Mouse (Mus musculus) C2C12 (cell line): Measurements from ENCODE around the gene Bco1. TPM values are rescaled to one million over a fixed set of nuclear protein-coding genes. Genes with fewer than 3 reads are reported as not detected.

Experiments used
- H3K27me3 ChIP-seq: one replicate; pipeline ENCODE4 v1.6.1; 2011; ENCODE audit not compliant: control insufficient read depth, insufficient read depth, insufficient read length
- H3K36me3 ChIP-seq: one replicate; pipeline ENCODE4 v1.6.1; 2011; ENCODE audit not compliant: control insufficient read depth, insufficient read depth
- H3K4me3 ChIP-seq: one replicate; pipeline ENCODE4 v1.5.1; 2011; ENCODE audit warnings: mild to moderate bottlenecking, control low read depth; ENCODE audit not compliant: poor library complexity, insufficient read depth, severe bottlenecking
- H3K79me2 ChIP-seq: one replicate; pipeline ENCODE4 v1.6.1; 2011; ENCODE audit not compliant: control insufficient read depth, insufficient read depth
- H3K79me3 ChIP-seq: one replicate; pipeline ENCODE4 v1.6.1; 2011; ENCODE audit warnings: low read depth, control low read depth
- H3ac ChIP-seq: one replicate; pipeline ENCODE3; 2011; ENCODE audit warnings: low read depth; ENCODE audit not compliant: control insufficient read depth, insufficient read length
- CEBPB ChIP-seq: IDR thresholded peaks from one replicate; pipeline ENCODE4 v1.6.1; 2011; ENCODE audit warnings: low read depth, mild to moderate bottlenecking, control low read depth, moderate library complexity
- CTCF ChIP-seq: IDR thresholded peaks from one replicate; pipeline ENCODE4 v1.5.1; 2011; ENCODE audit not compliant: control insufficient read depth, insufficient read depth, insufficient read length
- FOSL1 ChIP-seq: IDR thresholded peaks from one replicate; pipeline ENCODE4 v1.8.0; 2011; ENCODE audit warnings: mild to moderate bottlenecking, low read length; ENCODE audit not compliant: poor library complexity, insufficient read depth, severe bottlenecking
- MAX ChIP-seq: IDR thresholded peaks from one replicate; pipeline ENCODE4 v1.6.1; 2011; ENCODE audit warnings: mild to moderate bottlenecking, control low read depth
- MYOD1 ChIP-seq: IDR thresholded peaks from one replicate; pipeline ENCODE4 v1.6.1; 2011; ENCODE audit warnings: low read depth; ENCODE audit not compliant: control insufficient read depth, insufficient read length
- MYOG ChIP-seq: IDR thresholded peaks from one replicate; pipeline ENCODE4 v1.6.1; 2011; ENCODE audit not compliant: control insufficient read depth, insufficient read length; ENCODE audit errors: extremely low read depth
- USF1 ChIP-seq: IDR thresholded peaks from one replicate; pipeline ENCODE4 v1.6.1; 2011; ENCODE audit warnings: low read depth, mild to moderate bottlenecking, control low read depth, moderate library complexity
- polyA plus RNA-seq: library from polyadenylated mRNA; unstranded; fragments of >200 nt; fragmentation: generic; extraction: Trizol; gene quantifications from one replicate; pipeline ENCODE4 v1.2.1, GENCODE M21; 2012; ENCODE audit warnings: missing spikeins

The Bco1 gene
- polyA plus RNA-seq, 1 experiment, result not detected

DNA sequence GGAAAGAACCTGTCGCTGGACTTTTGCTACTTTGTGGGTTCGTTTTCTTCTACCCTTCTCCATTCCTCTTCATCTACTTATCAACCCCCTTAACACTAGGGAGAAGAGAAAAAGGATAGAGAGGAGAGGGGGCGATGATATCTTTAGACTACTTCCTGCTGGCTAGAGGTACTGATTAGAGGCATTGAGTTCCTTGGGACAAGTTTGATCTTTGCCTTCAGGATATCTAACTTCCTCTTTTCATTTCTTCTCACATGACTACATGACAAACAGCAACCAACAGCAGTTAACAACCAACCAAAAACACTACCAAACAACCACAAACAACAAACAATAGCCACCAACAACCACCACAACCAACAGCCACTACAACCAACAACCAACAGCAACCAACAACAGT lies 38.0 kb downstream of the Bco1 start:
- Histone ChIP-seq H3K36me3 (no peaks in the 10 kb centered on the region), H3K27me3 (no peaks in the 10 kb centered on the region), H3ac (no peak overlapping the region), H3K79me2 (no peaks in the 10 kb centered on the region), H3K4me3 (no peak overlapping the region), H3K79me3 (no peaks in the 10 kb centered on the region)
- TF ChIP-seq USF1 (no peak), FOSL1 (no peak), MYOD1 (no peak), MAX (no peak), CEBPB (no peak), CTCF (no peak), MYOG (no peak)

- Histone ChIP-seq H3K79me3 (no peaks in the 10 kb centered on the region), H3ac (no peak overlapping the region), H3K36me3 (no peaks in the 10 kb centered on the region), H3K27me3 (no peaks in the 10 kb centered on the region), H3K79me2 (no peaks in the 10 kb centered on the region), H3K4me3 (no peak overlapping the region)
- TF ChIP-seq CEBPB (no peak), USF1 (no peak), MYOD1 (no peak), FOSL1 (no peak), CTCF (no peak), MYOG (no peak), MAX (no peak)
Measured at GRCm38 (mm10) chr8:117136351-117136750, 40.7 kb downstream of the Bco1 start.

DNA sequence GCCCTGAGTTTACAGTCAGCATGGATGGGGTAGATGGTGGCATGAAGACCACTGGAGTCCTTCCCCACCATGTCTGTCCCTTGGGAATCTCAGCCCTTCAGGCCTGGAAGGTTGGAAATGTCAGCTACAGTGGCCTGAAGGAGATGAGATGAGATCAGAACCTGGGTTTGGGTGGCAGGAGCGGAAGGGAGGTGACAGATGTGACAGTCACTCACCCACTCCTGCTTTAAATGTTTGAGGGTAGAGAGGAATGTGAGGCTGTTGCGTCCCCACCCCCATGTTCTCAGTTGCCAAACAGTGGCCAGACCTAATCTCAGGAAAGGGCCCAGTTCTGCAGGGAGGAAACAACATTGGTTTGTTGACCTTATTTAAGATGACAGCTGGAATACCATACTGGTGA lies 41.1 kb downstream of the Bco1 start:
- Histone ChIP-seq H3K27me3 (no peaks in the 10 kb centered on the region), H3ac (no peak overlapping the region), H3K79me3 (no peaks in the 10 kb centered on the region), H3K79me2 (no peaks in the 10 kb centered on the region), H3K36me3 (no peaks in the 10 kb centered on the region), H3K4me3 (no peak overlapping the region)
- TF ChIP-seq MYOD1 (peak; percentile 79), USF1 (no peak)

- peak; percentile 33 for TF ChIP-seq MYOD1
- no peak for TF ChIP-seq CTCF
- TF ChIP-seq MYOG, result no peak
- TF ChIP-seq FOSL1, result no peak
- TF ChIP-seq CEBPB, result no peak
- no peaks in the 10 kb centered on the region for H3K79me2 ChIP-seq
- no peak overlapping the region for H3ac ChIP-seq
- H3K4me3 ChIP-seq, result no peak overlapping the region
- no peaks in the 10 kb centered on the region for H3K79me3 ChIP-seq
- no peaks in the 10 kb centered on the region for H3K27me3 ChIP-seq
- no peaks in the 10 kb centered on the region for H3K36me3 ChIP-seq
Measured at GRCm38 (mm10) chr8:117137357-117137756, 41.7 kb downstream of the Bco1 start.

DNA sequence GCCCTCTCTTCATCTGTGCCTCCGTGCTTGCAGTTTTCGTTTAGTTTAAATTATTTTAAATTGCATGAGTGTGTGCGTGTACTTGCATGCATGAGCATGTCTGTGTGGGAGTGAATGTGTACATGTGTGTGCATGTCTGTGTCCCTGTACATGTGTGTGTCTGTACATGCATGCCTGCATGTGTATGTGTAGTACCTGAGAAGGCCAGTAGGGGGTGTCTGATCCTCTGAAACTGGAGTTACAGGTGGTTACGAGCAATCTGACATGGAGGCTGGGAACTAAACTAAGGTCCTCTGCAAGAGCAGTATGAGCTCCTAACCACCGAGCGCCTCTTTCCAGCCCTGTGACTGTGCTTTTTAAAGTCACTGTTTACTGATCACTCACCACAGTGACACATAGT lies 52.9 kb downstream of the Bco1 start:
- H3ac ChIP-seq, result no peak overlapping the region

GRCm38 (mm10) chr8:117156149-117156548 lies 60.5 kb downstream of the Bco1 start:
- Histone ChIP-seq H3K79me3 (peaks cover 19% of the 10 kb centered on the region), H3K36me3 (no peaks in the 10 kb centered on the region), H3K4me3 (no peak overlapping the region), H3K79me2 (peaks cover 57% of the 10 kb centered on the region), H3ac (no peak overlapping the region), H3K27me3 (no peaks in the 10 kb centered on the region)
- TF ChIP-seq MYOD1 (no peak), MAX (no peak), FOSL1 (no peak), MYOG (no peak), CTCF (no peak), USF1 (no peak), CEBPB (no peak)

More for the DNA sequence above, 52.9 kb downstream of the Bco1 start:
- H3K36me3 ChIP-seq, result no peaks in the 10 kb centered on the region
- no peak overlapping the region for H3K4me3 ChIP-seq
- no peaks in the 10 kb centered on the region for H3K79me3 ChIP-seq
- TF ChIP-seq MAX (no peak), MYOG (no peak), FOSL1 (no peak), CEBPB (no peak), MYOD1 (no peak), CTCF (no peak), USF1 (no peak)
- H3K79me2 ChIP-seq, result no peaks in the 10 kb centered on the region
- no peaks in the 10 kb centered on the region for H3K27me3 ChIP-seq
